Mouse (Mus musculus) testis, postnatal 14 days (tissue): Measurements from ENCODE around the gene Eif1ad.
"Not testable (repeated sequence)": the region's sequence is repeated elsewhere in the genome, so short reads cannot be mapped to it uniquely, and the experiment has no call there.

Experiments
- DNase-seq: peaks from one replicate; pipeline ENCODE4 v3.0.0; 2021; ENCODE audit warnings: low spot score

The Eif1ad gene

GRCm38 (mm10) chr19:5366175-5367052, at the start of gene Eif1ad:
Eif1ad (plus strand) TSS chr19:5366741.
- DNase-seq = peak; percentile 97

GRCm38 (mm10) chr19:5323801-5324200, 42.7 kb upstream of the Eif1ad start:
- DNase-seq = peak; percentile 34

GRCm38 (mm10) chr19:5327970-5328369, 38.6 kb upstream of the Eif1ad start:
- DNase-seq = no peak

- DNase-seq = no peak
Observed at GRCm38 (mm10) chr19:5334741-5335140, 31.8 kb upstream of the Eif1ad start.

GRCm38 (mm10) chr19:5335441-5335840, 31.1 kb upstream of the Eif1ad start, which contains the start of gene Catsper1:
Catsper1 (plus strand) TSS chr19:5335741.
- no peak for DNase-seq

GRCm38 (mm10) chr19:5337975-5338374, 28.6 kb upstream of the Eif1ad start:
- peak; percentile 74 for DNase-seq

GRCm38 (mm10) chr19:5341360-5341759, 25.2 kb upstream of the Eif1ad start:
- no peak for DNase-seq

- no peak for DNase-seq
Observed at GRCm38 (mm10) chr19:5345297-5346131, 21.0 kb upstream of the Eif1ad start.

GRCm38 (mm10) chr19:5348064-5348463, 18.5 kb upstream of the Eif1ad start:
- no peak for DNase-seq

GRCm38 (mm10) chr19:5348526-5349501, 17.7 kb upstream of the Eif1ad start:
- DNase-seq = no peak

GRCm38 (mm10) chr19:5349502-5349873, 17.1 kb upstream of the Eif1ad start, which contains the start of gene Cst6:
Cst6 (minus strand) TSS chr19:5349574.
- not testable (repeated sequence) for DNase-seq

- no peak for DNase-seq
Observed at GRCm38 (mm10) chr19:5353609-5354008, 12.9 kb upstream of the Eif1ad start.

GRCm38 (mm10) chr19:5356080-5356479, 10.5 kb upstream of the Eif1ad start:
- DNase-seq = no peak

- DNase-seq = no peak
Observed at GRCm38 (mm10) chr19:5362186-5362585, 4.4 kb upstream of the Eif1ad start.

GRCm38 (mm10) chr19:5364124-5364523, 2.4 kb upstream of the Eif1ad start:
- DNase-seq = no peak

- no peak for DNase-seq
Observed at GRCm38 (mm10) chr19:5365751-5366150, 790 bp upstream of the Eif1ad start.

GRCm38 (mm10) chr19:5367053-5367359, 465 bp downstream of the Eif1ad start, which contains the start of gene Banf1:
Banf1 (minus strand) TSS chr19:5367168.
- no peak for DNase-seq

GRCm38 (mm10) chr19:5367455-5367854, 914 bp downstream of the Eif1ad start:
- DNase-seq = no peak

- no peak for DNase-seq
Observed at GRCm38 (mm10) chr19:5370932-5371331, 4.4 kb downstream of the Eif1ad start.

- no peak for DNase-seq
Observed at GRCm38 (mm10) chr19:5372724-5373123, 6.2 kb downstream of the Eif1ad start.

GRCm38 (mm10) chr19:5374177-5374576, 7.6 kb downstream of the Eif1ad start:
- no peak for DNase-seq

- DNase-seq = no peak
Observed at GRCm38 (mm10) chr19:5374748-5375147, 8.2 kb downstream of the Eif1ad start.
